Mouse (Mus musculus) liver, embryonic 15.5 days (tissue): ENCODE measurements around the gene Irak2. TPM values are rescaled to one million over a fixed set of nuclear protein-coding genes. Genes with fewer than 3 reads are reported as not detected.
"Not testable (repeated sequence)": the region's sequence is repeated elsewhere in the genome, so short reads cannot be mapped to it uniquely, and the experiment has no call there.

Experiments
- ATAC-seq: fragments of 200-750 bp; cut with Nextera tagmentation; 2 replicates; pipeline ENCODE4 v1.8.0; 2017; ENCODE audit warnings: moderate number of reproducible peaks, mild to moderate bottlenecking, moderate library complexity; ENCODE audit not compliant: insufficient read depth
- H3K27ac ChIP-seq: fragments of 300-500 bp; sonication (generic); replicated peaks from 2 replicates; pipeline ENCODE4 v1.5.1; 2015; ENCODE audit warnings: mild to moderate bottlenecking, inconsistent platforms
- H3K27me3 ChIP-seq: fragments of 300-500 bp; sonication (generic); 2 replicates; pipeline ENCODE4 v1.6.1; 2015; ENCODE audit warnings: mild to moderate bottlenecking, inconsistent platforms
- H3K36me3 ChIP-seq: fragments of 300-500 bp; sonication (generic); replicated peaks from 2 replicates; pipeline ENCODE4 v1.6.1; 2015; ENCODE audit warnings: moderate library complexity, mild to moderate bottlenecking, inconsistent platforms
- H3K4me1 ChIP-seq: fragments of 300-500 bp; sonication (generic); replicated peaks from 2 replicates; pipeline ENCODE4 v1.6.1; 2015; ENCODE audit warnings: inconsistent platforms
- H3K4me2 ChIP-seq: fragments of 300-500 bp; sonication (generic); 2 replicates; pipeline ENCODE4 v1.6.1; 2015; ENCODE audit warnings: moderate library complexity, mild to moderate bottlenecking, inconsistent platforms
- H3K4me3 ChIP-seq: fragments of 300-500 bp; sonication (generic); replicated peaks from 2 replicates; pipeline ENCODE4 v1.5.1; 2015; ENCODE audit warnings: mild to moderate bottlenecking, inconsistent platforms
- H3K9ac ChIP-seq: fragments of 300-500 bp; sonication (generic); 2 replicates; pipeline ENCODE4 v1.6.1; 2015; ENCODE audit warnings: moderate library complexity, mild to moderate bottlenecking, inconsistent platforms
- H3K9me3 ChIP-seq: fragments of 300-500 bp; sonication (generic); replicated peaks from 2 replicates; pipeline ENCODE4 v1.6.1; 2016; ENCODE audit warnings: inconsistent platforms
- WGBS: fragments of 180-500 bp; shearing (Covaris S2); methylation state at CpG from one replicate; pipeline ENCODE4 v1.1.7; 2015; ENCODE audit warnings: mixed read lengths; ENCODE audit not compliant: insufficient replicate concordance; 5-methylcytosine and 5-hydroxymethylcytosine counted together
- polyA plus RNA-seq: library from polyadenylated mRNA; unstranded; fragments of >200 nt; fragmentation: Nextera tagmentation; extraction: Ambion mirVana; gene quantifications from 2 replicates; pipeline ENCODE4 v1.2.1, GENCODE M21; 2015

Gene Irak2
- polyA plus RNA-seq, 1 experiment from 2014 or later = 13.5 TPM

GRCm38 (mm10) chr6:113712718-113713117 lies 74.5 kb downstream of the Irak2 start:
- H3K9ac ChIP-seq = no peak overlapping the region

GRCm38 (mm10) chr6:113713389-113713788 lies 75.1 kb downstream of the Irak2 start:
- not testable (repeated sequence) for H3K27ac ChIP-seq, H3K27me3 ChIP-seq, H3K4me3 ChIP-seq, H3K4me1 ChIP-seq, ATAC-seq, H3K9me3 ChIP-seq, H3K9ac ChIP-seq, H3K4me2 ChIP-seq
- H3K36me3 ChIP-seq = peaks cover 98% of the 10 kb centered on the region
- WGBS = 91% methylated on average over 5 of the region's 5 CpGs

More at GRCm38 (mm10) chr6:113712718-113713117, 74.5 kb downstream of the Irak2 start:
- H3K4me1 ChIP-seq = peaks cover 4% of the 10 kb centered on the region; the same call in 1 of the 2 replicates
- ATAC-seq = no peak
- H3K27ac ChIP-seq = no peak overlapping the region
- no peak overlapping the region for H3K4me2 ChIP-seq
- no peaks in the 10 kb centered on the region for H3K9me3 ChIP-seq
- H3K4me3 ChIP-seq = no peak overlapping the region
- H3K36me3 ChIP-seq = peaks cover 99% of the 10 kb centered on the region
- WGBS = 82% methylated on average over 3 of the region's 3 CpGs
- H3K27me3 ChIP-seq = no peaks in the 10 kb centered on the region

GRCm38 (mm10) chr6:113714276-113714675 lies 76.0 kb downstream of the Irak2 start:
- no peak overlapping the region for H3K4me2 ChIP-seq
- H3K9me3 ChIP-seq = no peaks in the 10 kb centered on the region
- no peaks in the 10 kb centered on the region for H3K27me3 ChIP-seq
- no peak overlapping the region for H3K4me3 ChIP-seq
- peaks cover 11% of the 10 kb centered on the region for H3K4me1 ChIP-seq
- ATAC-seq = no peak
- H3K27ac ChIP-seq = 0 out of 2 replicates have a peak overlapping the region, but pooled peaks have one; percentile 34
- peaks cover 98% of the 10 kb centered on the region for H3K36me3 ChIP-seq
- no peak overlapping the region for H3K9ac ChIP-seq
- 75% methylated on average over 2 of the region's 2 CpGs for WGBS

- peaks cover 13% of the 10 kb centered on the region for H3K4me1 ChIP-seq
- no peak overlapping the region for H3K9ac ChIP-seq
- no peak for ATAC-seq
- no peak overlapping the region for H3K4me2 ChIP-seq
- 0 out of 2 replicates have a peak overlapping the region, but pooled peaks have one; percentile 34 for H3K27ac ChIP-seq
- peaks cover 98% of the 10 kb centered on the region for H3K36me3 ChIP-seq
- no peaks in the 10 kb centered on the region for H3K9me3 ChIP-seq
- H3K4me3 ChIP-seq = no peak overlapping the region
- no peaks in the 10 kb centered on the region for H3K27me3 ChIP-seq
- 57% methylated on average over 1 of the region's 1 CpGs for WGBS
Observed at GRCm38 (mm10) chr6:113714797-113715196, 76.5 kb downstream of the Irak2 start.

- Histone ChIP-seq H3K27ac (no peak overlapping the region), H3K9ac (no peak overlapping the region), H3K4me1 (peaks cover 29% of the 10 kb centered on the region), H3K36me3 (peaks cover 91% of the 10 kb centered on the region), H3K4me2 (no peak overlapping the region), H3K4me3 (no peak overlapping the region), H3K27me3 (no peaks in the 10 kb centered on the region), H3K9me3 (no peaks in the 10 kb centered on the region)
- no peak for ATAC-seq
- 81% methylated on average over 3 of the region's 3 CpGs for WGBS
Observed at GRCm38 (mm10) chr6:113717541-113717940, 79.3 kb downstream of the Irak2 start.

GRCm38 (mm10) chr6:113719878-113720277 lies 81.6 kb downstream of the Irak2 start, which contains the start of gene Ghrl:
Ghrl (minus strand) TSS chr6:113719880.
- no peak within 1 kb of the TSS for H3K4me2 ChIP-seq
- ATAC-seq = no peak
- peaks cover 91% of the 10 kb centered on the region for H3K36me3 ChIP-seq
- H3K27ac ChIP-seq = peak within 1 kb of the TSS; percentile 29
- H3K9ac ChIP-seq = no peak within 1 kb of the TSS
- H3K9me3 ChIP-seq = no peaks in the 10 kb centered on the region
- H3K4me1 ChIP-seq = peaks cover 28% of the 10 kb centered on the region
- no peak within 1 kb of the TSS for H3K4me3 ChIP-seq
- no peaks in the 10 kb centered on the region for H3K27me3 ChIP-seq
- whole genome bisulfite sequencing = 79% methylated on average over 3 of the region's 3 CpGs

GRCm38 (mm10) chr6:113721061-113721460 lies 82.8 kb downstream of the Irak2 start:
- no peaks in the 10 kb centered on the region for H3K27me3 ChIP-seq
- H3K9ac ChIP-seq = no peak overlapping the region
- WGBS = 70% methylated on average over 4 of the region's 4 CpGs
- peak; percentile 73 for ATAC-seq
- no peak overlapping the region for H3K4me3 ChIP-seq
- H3K27ac ChIP-seq = peak overlapping the region; percentile 29; the same call in 1 of the 2 replicates
- peaks cover 25% of the 10 kb centered on the region for H3K4me1 ChIP-seq
- H3K4me2 ChIP-seq = no peak overlapping the region
- peaks cover 89% of the 10 kb centered on the region for H3K36me3 ChIP-seq
- no peaks in the 10 kb centered on the region for H3K9me3 ChIP-seq

GRCm38 (mm10) chr6:113728181-113728580 lies 89.9 kb downstream of the Irak2 start:
- Histone ChIP-seq H3K4me3 (no peak overlapping the region), H3K27me3 (no peaks in the 10 kb centered on the region), H3K27ac (no peak overlapping the region), H3K9me3 (no peaks in the 10 kb centered on the region), H3K9ac (no peak overlapping the region), H3K36me3 (peaks cover 91% of the 10 kb centered on the region), H3K4me1 (no peaks in the 10 kb centered on the region), H3K4me2 (no peak overlapping the region)
- ATAC-seq = no peak
- 83% methylated on average over 7 of the region's 7 CpGs for WGBS

- Histone ChIP-seq H3K4me1 (no peaks in the 10 kb centered on the region), H3K9me3 (no peaks in the 10 kb centered on the region), H3K36me3 (peaks cover 88% of the 10 kb centered on the region), H3K27me3 (no peaks in the 10 kb centered on the region), H3K27ac (no peak overlapping the region), H3K4me2 (no peak overlapping the region), H3K9ac (no peak overlapping the region), H3K4me3 (no peak overlapping the region)
- WGBS = 77% methylated on average over 3 of the region's 3 CpGs
- ATAC-seq = no peak
Observed at GRCm38 (mm10) chr6:113731296-113731695, 93.0 kb downstream of the Irak2 start.

GRCm38 (mm10) chr6:113737318-113738046 lies 99.2 kb downstream of the Irak2 start:
- Histone ChIP-seq H3K4me1 (peaks cover 20% of the 10 kb centered on the region), H3K4me3 (no peak overlapping the region), H3K36me3 (peaks cover 47% of the 10 kb centered on the region), H3K27me3 (no peaks in the 10 kb centered on the region), H3K4me2 (no peak overlapping the region), H3K9ac (no peak overlapping the region), H3K9me3 (no peaks in the 10 kb centered on the region), H3K27ac (no peak overlapping the region)
- 70% methylated on average over 9 of the region's 9 CpGs for WGBS
- no peak for ATAC-seq

GRCm38 (mm10) chr6:113740236-113741217 lies 102.3 kb downstream of the Irak2 start, which contains the start of gene Sec13:
Sec13 (minus strand) TSS chr6:113740743.
- Histone ChIP-seq H3K4me2 (peak within 1 kb of the TSS; percentile 78), H3K9me3 (no peaks in the 10 kb centered on the region), H3K9ac (peak within 1 kb of the TSS; percentile 82), H3K27ac (peak within 1 kb of the TSS; percentile 61), H3K4me1 (peaks cover 20% of the 10 kb centered on the region), H3K27me3 (no peaks in the 10 kb centered on the region), H3K36me3 (peaks cover 28% of the 10 kb centered on the region), H3K4me3 (peak within 1 kb of the TSS; percentile 78)
- peak; percentile 83 for ATAC-seq
- WGBS = 6% methylated on average over 41 of the region's 41 CpGs
